Mouse (Mus musculus) embryonic facial prominence, embryonic 13.5 days (tissue): ENCODE data around the gene Klf1. TPM values are rescaled to one million over a fixed set of nuclear protein-coding genes. Genes with fewer than 3 reads are reported as not detected.

ENCODE experiments used
- ATAC-seq: fragments of 200-750 bp; cut with Nextera tagmentation; 2 replicates; pipeline ENCODE4 v1.8.0; 2017; ENCODE audit warnings: low read depth; ENCODE audit not compliant: insufficient number of reproducible peaks, insufficient read depth, low FRiP score, low TSS enrichment
- H3K27ac ChIP-seq: fragments of 300-500 bp; sonication (generic); 2 replicates; pipeline ENCODE4 v1.5.1; 2015; ENCODE audit warnings: moderate library complexity, mild to moderate bottlenecking, inconsistent platforms
- H3K27me3 ChIP-seq: fragments of 300-500 bp; sonication (generic); 2 replicates; pipeline ENCODE4 v1.6.1; 2015; ENCODE audit warnings: mild to moderate bottlenecking, inconsistent platforms
- H3K36me3 ChIP-seq: fragments of 300-500 bp; sonication (generic); 2 replicates; pipeline ENCODE4 v1.6.1; 2015; ENCODE audit warnings: mild to moderate bottlenecking, inconsistent platforms
- H3K4me1 ChIP-seq: fragments of 300-500 bp; sonication (generic); 2 replicates; pipeline ENCODE4 v1.6.1; 2015; ENCODE audit warnings: inconsistent platforms
- H3K4me2 ChIP-seq: fragments of 300-500 bp; sonication (generic); 2 replicates; pipeline ENCODE4 v1.6.1; 2015; ENCODE audit warnings: moderate library complexity, mild to moderate bottlenecking, inconsistent platforms
- H3K4me3 ChIP-seq: fragments of 300-500 bp; sonication (generic); 2 replicates; pipeline ENCODE4 v1.5.1; 2015; ENCODE audit warnings: mild to moderate bottlenecking, inconsistent platforms
- H3K9ac ChIP-seq: fragments of 300-500 bp; sonication (generic); 2 replicates; pipeline ENCODE4 v1.6.1; 2015; ENCODE audit warnings: mild to moderate bottlenecking, inconsistent platforms
- H3K9me3 ChIP-seq: fragments of 300-500 bp; sonication (generic); 2 replicates; pipeline ENCODE4 v1.6.1; 2016; ENCODE audit warnings: inconsistent platforms
- WGBS: fragments of 180-500 bp; shearing (Covaris S2); methylation state at CpG from one replicate; pipeline ENCODE4 v1.1.7; 2015; ENCODE audit warnings: mixed read lengths; 5-methylcytosine and 5-hydroxymethylcytosine counted together
- polyA plus RNA-seq: library from polyadenylated mRNA; unstranded; fragments of >200 nt; fragmentation: Nextera tagmentation; extraction: Ambion mirVana; gene quantifications from 2 replicates; pipeline ENCODE4 v1.2.1, GENCODE M21; 2015

Klf1 gene
- 1.8 and 5.6 TPM in 2 replicates for polyA plus RNA-seq

DNA sequence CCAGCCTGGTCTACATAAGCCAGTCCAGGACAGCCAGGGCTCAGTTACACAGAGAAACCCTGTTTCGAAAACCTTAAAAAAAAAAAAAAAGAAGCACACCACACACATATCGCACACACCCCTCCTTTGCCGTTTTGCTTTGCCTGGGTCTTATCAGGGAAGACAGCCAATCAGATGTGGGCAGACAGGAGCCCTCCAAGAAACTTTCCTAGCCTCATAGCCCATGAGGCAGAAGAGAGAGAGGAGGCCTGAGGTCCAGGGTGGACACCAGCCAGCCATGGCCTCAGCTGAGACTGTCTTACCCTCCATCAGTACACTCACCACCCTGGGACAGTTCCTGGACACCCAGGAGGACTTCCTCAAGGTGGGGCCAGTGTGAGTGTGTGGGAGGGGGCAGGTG lies at the start of gene Klf1:
Klf1 (plus strand) TSS at position 177 of the 400 bp plus-strand sequence.
- Histone ChIP-seq H3K4me2 (peak within 1 kb of the TSS; percentile 91), H3K27me3 (peaks cover 7% of the 10 kb centered on the region), H3K27ac (peak within 1 kb of the TSS; percentile 77; the same call in 1 of the 2 replicates), H3K9me3 (no peaks in the 10 kb centered on the region), H3K36me3 (no peaks in the 10 kb centered on the region), H3K4me3 (peak within 1 kb of the TSS; percentile 70), H3K9ac (peak within 1 kb of the TSS; percentile 90), H3K4me1 (peaks cover 13% of the 10 kb centered on the region)
- ATAC-seq: no peak
- WGBS: 65% methylated on average over 3 of the region's 3 CpGs

- H3K4me2 ChIP-seq: peak overlapping the region; percentile 94; the same call in 1 of the 2 replicates
- H3K4me3 ChIP-seq: peak overlapping the region; percentile 74
- ATAC-seq: no peak
- peaks cover 24% of the 10 kb centered on the region for H3K36me3 ChIP-seq
- 96% methylated on average over 3 of the region's 3 CpGs for WGBS
- no peak overlapping the region for H3K27ac ChIP-seq
- peaks cover 14% of the 10 kb centered on the region for H3K4me1 ChIP-seq
- H3K9ac ChIP-seq: no peak overlapping the region; the same call in 1 of the 2 replicates
- no peaks in the 10 kb centered on the region for H3K9me3 ChIP-seq
- H3K27me3 ChIP-seq: no peaks in the 10 kb centered on the region
Observed at GRCm38 (mm10) chr8:84856434-84856833, 45.3 kb upstream of the Klf1 start.

- Histone ChIP-seq H3K4me1 (peaks cover 14% of the 10 kb centered on the region), H3K4me2 (peak within 1 kb of the TSS; percentile 94), H3K4me3 (peak within 1 kb of the TSS; percentile 74), H3K27ac (peak within 1 kb of the TSS; percentile 71), H3K27me3 (no peaks in the 10 kb centered on the region), H3K9me3 (no peaks in the 10 kb centered on the region), H3K9ac (peak within 1 kb of the TSS; percentile 88), H3K36me3 (peaks cover 29% of the 10 kb centered on the region)
- peak; percentile 65 for ATAC-seq
- WGBS: under 1% methylated on average over 39 of the region's 39 CpGs
Observed at GRCm38 (mm10) chr8:84856864-84857441, 44.8 kb upstream of the Klf1 start, which contains the start of gene Farsa. Farsa (plus strand) TSS chr8:84856989.

GRCm38 (mm10) chr8:84871376-84872308 lies 30.1 kb upstream of the Klf1 start, which contains the start of gene Syce2:
Syce2 (plus strand) TSS chr8:84872111.
- H3K4me1 ChIP-seq: peaks cover 16% of the 10 kb centered on the region
- H3K4me3 ChIP-seq: peak within 1 kb of the TSS; percentile 54
- no peaks in the 10 kb centered on the region for H3K9me3 ChIP-seq
- WGBS: 13% methylated on average over 45 of the region's 46 CpGs
- H3K9ac ChIP-seq: peak within 1 kb of the TSS; percentile 74
- H3K27me3 ChIP-seq: no peaks in the 10 kb centered on the region
- peak within 1 kb of the TSS; percentile 8; the same call in 1 of the 2 replicates for H3K27ac ChIP-seq
- ATAC-seq: peak; percentile 32
- H3K36me3 ChIP-seq: peaks cover 32% of the 10 kb centered on the region
- H3K4me2 ChIP-seq: peak within 1 kb of the TSS; percentile 96

DNA sequence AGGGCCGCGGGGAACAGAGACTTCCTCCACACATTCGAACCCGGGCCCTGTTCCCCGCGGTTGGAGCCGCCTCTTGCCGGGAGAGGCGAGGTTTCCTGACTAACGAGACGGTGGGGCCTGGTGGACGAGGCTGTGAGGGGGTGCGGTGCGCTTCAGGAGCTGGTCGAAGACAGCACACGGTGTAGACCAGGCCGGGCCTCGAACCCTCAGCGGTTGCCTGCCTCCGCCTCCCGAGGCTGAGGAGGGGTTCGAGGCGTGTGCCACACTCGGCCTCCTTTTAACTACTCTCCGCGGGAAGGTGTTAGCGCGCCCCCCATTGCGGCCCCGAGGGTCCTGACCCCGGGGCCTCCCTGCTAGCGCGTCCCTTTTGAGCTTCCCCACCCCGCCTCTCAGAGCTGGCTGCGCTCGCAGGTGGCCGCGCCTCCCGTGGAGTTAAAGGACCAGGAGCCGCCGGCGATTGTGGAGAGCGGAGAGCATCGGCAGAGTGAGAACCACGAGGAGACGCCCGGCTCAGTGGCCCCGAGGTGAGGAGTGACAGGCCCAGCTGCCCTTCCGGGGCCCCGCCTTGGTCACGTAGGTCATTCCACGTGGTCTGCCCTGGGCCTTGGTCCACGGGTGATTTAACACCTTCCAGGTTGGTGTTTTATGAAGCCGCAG lies 29.3 kb upstream of the Klf1 start:
- Histone ChIP-seq H3K4me3 (peak overlapping the region; percentile 54), H3K4me2 (peak overlapping the region; percentile 96), H3K9ac (peak overlapping the region; percentile 74), H3K4me1 (peaks cover 16% of the 10 kb centered on the region), H3K36me3 (peaks cover 24% of the 10 kb centered on the region), H3K9me3 (no peaks in the 10 kb centered on the region), H3K27me3 (no peaks in the 10 kb centered on the region), H3K27ac (no peak overlapping the region)
- ATAC-seq: peak; percentile 59
- 4% methylated on average over 54 of the region's 54 CpGs for WGBS

DNA sequence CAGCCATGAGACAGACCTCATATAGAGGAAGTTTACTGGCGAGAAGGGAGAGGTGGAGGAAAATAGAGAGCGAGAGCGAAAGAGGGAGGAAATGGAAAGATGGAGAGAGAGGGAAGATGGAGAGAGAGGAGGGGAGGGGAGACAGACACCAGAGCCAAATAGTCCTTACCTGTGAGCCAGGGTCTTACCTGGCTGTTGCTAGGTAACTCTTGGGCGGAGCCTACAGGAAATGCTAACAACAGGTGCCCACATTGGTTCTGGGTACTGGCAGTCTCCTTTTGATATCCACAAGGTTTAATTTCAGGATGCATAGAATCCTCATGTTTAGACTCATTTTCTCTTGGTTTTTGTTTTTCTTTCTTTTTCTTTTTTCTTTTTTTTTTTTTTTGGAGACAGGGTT lies 28.7 kb upstream of the Klf1 start:
- no peaks in the 10 kb centered on the region for H3K27me3 ChIP-seq
- ATAC-seq: no peak
- H3K4me3 ChIP-seq: peak overlapping the region; percentile 54
- peak overlapping the region; percentile 74 for H3K9ac ChIP-seq
- H3K27ac ChIP-seq: no peak overlapping the region
- peaks cover 16% of the 10 kb centered on the region for H3K4me1 ChIP-seq
- peak overlapping the region; percentile 96 for H3K4me2 ChIP-seq
- H3K9me3 ChIP-seq: no peaks in the 10 kb centered on the region
- WGBS: 62% methylated on average over 4 of the region's 4 CpGs
- peaks cover 18% of the 10 kb centered on the region for H3K36me3 ChIP-seq

DNA sequence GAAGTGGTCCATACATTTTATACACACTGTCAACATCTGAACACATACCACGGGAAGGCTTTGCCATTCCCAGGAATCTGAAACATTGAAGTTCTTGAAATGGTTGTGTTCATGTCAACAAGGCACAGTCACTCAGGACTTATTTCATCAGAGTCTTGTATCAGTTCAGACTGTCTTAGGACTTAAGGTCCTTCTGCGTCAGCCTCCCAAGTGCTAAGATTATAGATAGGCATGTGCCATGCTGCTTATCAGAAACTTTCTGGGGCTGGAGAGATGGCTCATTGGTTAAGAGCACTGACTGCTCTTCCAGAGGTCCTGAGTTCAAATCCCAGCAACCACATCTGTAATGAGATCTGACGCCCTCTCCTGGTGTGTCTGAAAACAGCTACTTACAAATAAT lies 27.4 kb upstream of the Klf1 start:
- 93% methylated on average over 3 of the region's 3 CpGs for WGBS
- Histone ChIP-seq H3K27me3 (no peaks in the 10 kb centered on the region), H3K36me3 (peaks cover 5% of the 10 kb centered on the region), H3K4me3 (no peak overlapping the region), H3K4me1 (peaks cover 16% of the 10 kb centered on the region), H3K9me3 (no peaks in the 10 kb centered on the region), H3K27ac (no peak overlapping the region), H3K4me2 (no peak overlapping the region), H3K9ac (no peak overlapping the region)
- ATAC-seq: no peak

DNA sequence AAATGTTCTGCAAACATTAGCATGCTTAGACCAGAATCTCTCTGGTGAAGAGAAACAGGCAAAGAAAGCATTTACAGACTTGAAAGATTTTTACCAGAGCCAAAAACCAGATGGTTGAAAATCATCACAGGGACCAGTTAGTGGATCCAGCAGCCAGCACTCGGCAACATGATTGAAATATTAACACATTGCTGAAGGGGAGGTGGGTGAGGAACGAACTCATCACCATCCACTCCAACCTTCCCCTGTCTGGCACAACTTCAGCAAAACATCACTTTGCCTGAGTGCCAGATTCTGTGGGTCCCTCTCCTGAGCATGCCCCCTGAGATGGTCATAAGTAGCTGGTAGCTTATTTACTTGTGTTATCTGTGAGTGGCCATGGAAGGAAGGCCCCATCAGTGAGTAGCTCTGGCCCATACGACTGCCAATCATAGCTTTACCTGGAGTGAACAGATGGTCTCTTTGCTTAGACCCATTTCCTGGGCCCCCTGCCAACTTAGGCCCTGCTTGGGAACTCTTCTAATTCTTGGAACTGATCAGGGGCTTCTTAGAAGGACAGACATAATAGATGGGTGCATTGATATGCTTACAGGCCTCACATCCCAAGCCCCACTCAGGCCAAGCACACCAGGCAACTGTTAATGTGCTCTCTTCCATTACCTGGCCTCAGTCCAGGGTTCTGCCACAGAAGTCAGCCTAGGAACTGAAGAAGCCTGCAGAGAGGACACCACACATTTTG lies 24.3 kb upstream of the Klf1 start:
- H3K4me2 ChIP-seq: no peak overlapping the region
- H3K4me1 ChIP-seq: peaks cover 7% of the 10 kb centered on the region
- no peaks in the 10 kb centered on the region for H3K27me3 ChIP-seq
- 78% methylated on average over 3 of the region's 3 CpGs for WGBS
- no peak overlapping the region for H3K27ac ChIP-seq
- ATAC-seq: no peak
- H3K9me3 ChIP-seq: no peaks in the 10 kb centered on the region
- H3K36me3 ChIP-seq: no peaks in the 10 kb centered on the region
- no peak overlapping the region for H3K4me3 ChIP-seq
- no peak overlapping the region for H3K9ac ChIP-seq

DNA sequence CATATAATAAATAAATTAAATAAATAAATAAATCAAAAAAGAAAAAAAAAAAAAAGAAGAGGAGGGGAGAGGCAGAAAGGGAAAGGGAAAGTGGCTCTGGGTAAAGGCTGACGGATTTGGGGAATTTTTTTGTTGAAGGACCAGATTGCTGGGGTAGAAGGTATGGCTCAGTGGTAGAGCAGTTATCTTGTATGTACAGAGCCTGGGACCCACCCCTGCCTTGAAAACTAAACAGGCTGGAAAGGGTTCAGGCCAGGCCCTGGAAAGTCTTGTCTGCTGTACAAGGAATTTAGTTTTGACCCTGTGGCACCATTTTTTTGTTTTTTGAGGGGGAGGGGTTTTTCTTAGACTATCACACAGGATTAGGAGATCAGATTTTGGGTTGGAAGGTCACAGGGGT lies 22.8 kb upstream of the Klf1 start:
- Histone ChIP-seq H3K9me3 (no peaks in the 10 kb centered on the region), H3K36me3 (0 out of 2 replicates have a peak, but pooled peaks cover 3% of the 10 kb centered on the region), H3K4me3 (no peak overlapping the region), H3K27me3 (no peaks in the 10 kb centered on the region), H3K9ac (no peak overlapping the region), H3K27ac (no peak overlapping the region), H3K4me2 (no peak overlapping the region), H3K4me1 (no peaks in the 10 kb centered on the region)
- WGBS: 92% methylated on average over 1 of the region's 1 CpGs
- ATAC-seq: no peak

GRCm38 (mm10) chr8:84884728-84885127 lies 17.0 kb upstream of the Klf1 start:
- WGBS: 85% methylated on average over 4 of the region's 4 CpGs

GRCm38 (mm10) chr8:84888280-84888679 lies 13.4 kb upstream of the Klf1 start:
- H3K9ac ChIP-seq: no peak overlapping the region
- 95% methylated on average over 3 of the region's 3 CpGs for WGBS
- peaks cover 61% of the 10 kb centered on the region for H3K36me3 ChIP-seq
- peaks cover 10% of the 10 kb centered on the region for H3K4me1 ChIP-seq
- no peak for ATAC-seq
- H3K27me3 ChIP-seq: no peaks in the 10 kb centered on the region
- H3K9me3 ChIP-seq: no peaks in the 10 kb centered on the region
- no peak overlapping the region for H3K4me2 ChIP-seq
- no peak overlapping the region for H3K4me3 ChIP-seq
- no peak overlapping the region for H3K27ac ChIP-seq

More at GRCm38 (mm10) chr8:84884728-84885127, 17.0 kb upstream of the Klf1 start:
- no peaks in the 10 kb centered on the region for H3K9me3 ChIP-seq
- H3K4me3 ChIP-seq: no peak overlapping the region
- H3K4me1 ChIP-seq: no peaks in the 10 kb centered on the region
- no peak overlapping the region for H3K4me2 ChIP-seq
- ATAC-seq: no peak
- H3K27ac ChIP-seq: no peak overlapping the region
- H3K36me3 ChIP-seq: peaks cover 43% of the 10 kb centered on the region
- H3K27me3 ChIP-seq: no peaks in the 10 kb centered on the region
- H3K9ac ChIP-seq: no peak overlapping the region
